Mouse (Mus musculus) NIH3T3 (cell line): ENCODE results near the gene Ino80d.

Experiments used
- DNase-seq: peaks from one replicate; pipeline ENCODE4 v3.0.0-alpha.2; 2012; ENCODE audit warnings: low read depth

Gene Ino80d

GRCm38 (mm10) chr1:62914495-62914894 is 200.0 kb downstream of the Ino80d start:
- no peak for DNase-seq

- DNase-seq = no peak
Measured at GRCm38 (mm10) chr1:62911426-62911825, 203.0 kb downstream of the Ino80d start.

- DNase-seq = no peak
Measured at GRCm38 (mm10) chr1:62909126-62909525, 205.3 kb downstream of the Ino80d start.

- no peak for DNase-seq
Measured at GRCm38 (mm10) chr1:62908508-62908907, 206.0 kb downstream of the Ino80d start.
